Mouse (Mus musculus) megakaryocyte progenitor cell, adult 5-6 weeks (primary cell): Measurements from ENCODE around the gene Uggt2. TPM values are rescaled to one million over a fixed set of nuclear protein-coding genes. Genes with fewer than 3 reads are reported as not detected.

ENCODE experiments used
- ATAC-seq: replicated peaks from 2 replicates; pipeline ENCODE4 v1.8.0; 2016; ENCODE audit warnings: mild to moderate bottlenecking, moderate TSS enrichment, inconsistent platforms; ENCODE audit not compliant: poor library complexity
- total RNA-seq, 2 experiments: library from RNA; stranded (forward) in 1 of 2; stranded (reverse) in 1 of 2; fragments of 157-497, 149-512 nt in 1 of 2; fragments of 200-1000 nt in 1 of 2; gene quantifications; 2 replicates each; pipeline versions ENCODE4 v1.2.3 to v1.2.4; 2015 to 2017

Gene Uggt2
- total RNA-seq, 2 experiments from 2014 or later: 1.5 to 3.3 TPM

DNA sequence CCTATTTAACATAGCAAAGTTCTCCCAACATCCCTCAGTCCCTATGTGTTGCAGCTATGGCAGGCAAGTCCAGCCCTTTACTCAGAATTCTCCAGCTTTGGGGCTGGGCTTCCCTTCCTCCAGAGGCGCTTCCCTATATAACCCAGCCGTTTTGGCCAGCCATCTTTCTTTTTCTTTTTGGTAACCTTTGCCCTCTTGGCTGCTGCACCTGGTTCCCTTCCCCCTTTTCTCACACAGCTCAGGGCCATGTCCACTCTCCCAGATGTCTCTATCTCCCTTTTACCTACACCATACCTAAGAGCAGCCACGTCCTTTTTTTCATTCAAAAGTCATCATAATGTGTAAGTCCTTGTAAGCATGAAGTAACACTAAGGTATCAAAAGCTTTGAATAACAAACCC lies 163.0 kb downstream of the Uggt2 start:
- no peak for ATAC-seq

Other genes starting within 250 kb of the Uggt2 start
- gene Dzip1, start 174.0 kb downstream of the Uggt2 start, total RNA-seq (2015): 0.46 and 0.49 TPM in 2 replicates
- gene Dzip1, start 174.0 kb downstream of the Uggt2 start, total RNA-seq (2017): 0.03 and 0.92 TPM in 2 replicates
- gene Dnajc3, start 161.5 kb downstream of the Uggt2 start, total RNA-seq (2015): 69.2 and 72.5 TPM in 2 replicates
- 116 and 124 TPM in 2 replicates for gene Dnajc3, start 161.5 kb downstream of the Uggt2 start, total RNA-seq (2017)
- gene Hs6st3, start 38.9 kb upstream of the Uggt2 start, total RNA-seq (2015): not detected in 2 replicates
- not detected in 2 replicates for gene Hs6st3, start 38.9 kb upstream of the Uggt2 start, total RNA-seq (2017)